In the genomic region with DNA sequence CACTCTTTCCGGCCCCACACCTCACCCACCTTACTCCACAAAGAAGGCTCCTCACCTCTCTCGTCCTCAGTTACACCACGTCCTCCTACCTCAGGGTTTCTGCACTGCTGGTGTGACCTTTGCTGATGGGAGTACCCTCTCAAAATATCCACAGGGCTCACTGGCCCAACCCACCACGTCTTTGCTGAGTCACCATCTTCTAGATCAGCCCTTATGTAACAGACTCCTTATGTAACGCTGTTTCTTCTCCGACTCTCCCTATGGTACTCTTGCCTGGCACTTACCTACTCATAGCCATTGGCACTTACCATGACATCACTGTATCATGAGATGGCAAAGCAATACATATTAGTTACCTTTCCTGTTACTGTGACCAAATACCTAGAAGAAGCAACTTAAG, we compare ENCODE assay signal across 19 mouse cellular contexts. TPM values are rescaled to one million over a fixed set of nuclear protein-coding genes. Genes with fewer than 3 reads are reported as not detected.
DNase-seq lines count a peak whose midpoint lies in the region; ATAC-seq and TF ChIP-seq lines count a peak whose summit lies in the region.
"Had no signal": no experiment of that assay in that cellular context is flagged by ENCODE, and none has a peak within 500 bp of the region (broad histone marks: within the 10 kb centered on the region; RNA-seq: fewer than 3 reads in every experiment).

No protein-coding gene starts in this region.

- no peak overlapping the region for H3K4me3 ChIP-seq in hindbrain, embryonic 16.5 days (ENCODE audit: low read length)
- H3K4me3 ChIP-seq in hindbrain, embryonic 13.5 days = no peak overlapping the region
- H3K4me3 ChIP-seq in left cerebral cortex, adult 2 months = no peak overlapping the region
- no peak overlapping the region for H3K4me3 ChIP-seq in neural tube, embryonic 14.5 days (ENCODE audit: low read depth, low read length)
- H3K4me3 ChIP-seq in stomach, postnatal 0 days (ENCODE audit: low read depth, low read length) = no peak overlapping the region
- H3K4me3 ChIP-seq: embryonic facial prominence, embryonic 13.5 days; forebrain, embryonic 12.5 days; gastrocnemius, adult 2 months; heart, embryonic 12.5 days; hindbrain, embryonic 10.5 days had no signal

- no peak for DNase-seq in left cerebral cortex, adult 2 months (ENCODE audit: extremely low spot score in 1 of 2, low spot score in 2 of 2)
- DNase-seq in left cerebral cortex, postnatal 4 days = no peak
- DNase-seq in neural tube, embryonic 10.5 days (ENCODE audit: extremely low spot score, low spot score) = no peak
- no peak for DNase-seq in stomach, postnatal 0 days (ENCODE audit: low spot score)
- DNase-seq: adrenal gland, postnatal 10 days; cerebellum, adult 11-12 months; cerebellum, adult 9-10 months; cerebellum, postnatal 25 days; gastrocnemius, adult 2 months; gastrocnemius, postnatal 25 days had no signal

- 0 out of 2 replicates have a peak, but pooled peaks have one; percentile 20 for ATAC-seq in hindbrain, embryonic 16.5 days
- no peak for ATAC-seq in hindbrain, embryonic 13.5 days (ENCODE audit: low FRiP score)
- ATAC-seq in neural tube, embryonic 14.5 days (ENCODE audit: low read depth) = peak; percentile 28; the same call in 1 of the 2 replicates
- no peak for ATAC-seq in stomach, postnatal 0 days (ENCODE audit: low FRiP score, low TSS enrichment)
- ATAC-seq: forebrain, embryonic 16.5 days had no signal

- no peak for TF ChIP-seq CTCF in left cerebral cortex, adult 2 months (IDR thresholded peaks at IDR 0.05)
- no peak for TF ChIP-seq CTCF in stomach, postnatal 0 days (IDR thresholded peaks at IDR 0.05; ENCODE audit: low read depth)

- peaks cover 3% of the 10 kb centered on the region; the same call in 1 of the 2 replicates for H3K36me3 ChIP-seq in hindbrain, embryonic 16.5 days (ENCODE audit: control insufficient read depth, insufficient read depth, low read length)
- no peaks in the 10 kb centered on the region for H3K36me3 ChIP-seq in hindbrain, embryonic 13.5 days
- H3K36me3 ChIP-seq in neural tube, embryonic 14.5 days (ENCODE audit: control insufficient read depth, insufficient read depth, low read length) = no peaks in the 10 kb centered on the region
- no peaks in the 10 kb centered on the region for H3K36me3 ChIP-seq in stomach, postnatal 0 days (ENCODE audit: control insufficient read depth, insufficient read depth, low read length)
- H3K36me3 ChIP-seq: forebrain, embryonic 12.5 days; heart, embryonic 12.5 days; hindbrain, embryonic 10.5 days had no signal

- intact Hi-C loops in left cerebral cortex, adult 2 months (cut with DNase I) = no loop called here
- intact Hi-C loops in left cerebral cortex, postnatal 4 days (cut with DNase I) = no loop called here

- H3K27me3 ChIP-seq in hindbrain, embryonic 16.5 days (replicated peaks; ENCODE audit: control insufficient read depth, insufficient read depth, low read length) = no peaks in the 10 kb centered on the region
- no peaks in the 10 kb centered on the region for H3K27me3 ChIP-seq in hindbrain, embryonic 13.5 days
- H3K27me3 ChIP-seq in neural tube, embryonic 14.5 days (ENCODE audit: control insufficient read depth, insufficient read depth, low read length) = no peaks in the 10 kb centered on the region
- no peaks in the 10 kb centered on the region for H3K27me3 ChIP-seq in stomach, postnatal 0 days (ENCODE audit: control insufficient read depth, insufficient read depth, low read length)
- H3K27me3 ChIP-seq: embryonic facial prominence, embryonic 13.5 days; forebrain, embryonic 12.5 days had no signal

- H3K4me1 ChIP-seq in hindbrain, embryonic 16.5 days (ENCODE audit: control insufficient read depth, insufficient read depth, low read depth, low read length) = no peaks in the 10 kb centered on the region
- no peaks in the 10 kb centered on the region for H3K4me1 ChIP-seq in hindbrain, embryonic 13.5 days (replicated peaks)
- no peaks in the 10 kb centered on the region for H3K4me1 ChIP-seq in neural tube, embryonic 14.5 days (ENCODE audit: control insufficient read depth, insufficient read depth, low read length)
- no peaks in the 10 kb centered on the region for H3K4me1 ChIP-seq in stomach, postnatal 0 days (replicated peaks; ENCODE audit: control insufficient read depth, insufficient read depth)
- H3K4me1 ChIP-seq: embryonic facial prominence, embryonic 13.5 days; forebrain, embryonic 12.5 days; heart, embryonic 12.5 days; hindbrain, embryonic 10.5 days had no signal

- no peak overlapping the region for H3K9ac ChIP-seq in hindbrain, embryonic 16.5 days (ENCODE audit: low read depth, low read length)
- no peak overlapping the region for H3K9ac ChIP-seq in hindbrain, embryonic 13.5 days
- no peak overlapping the region for H3K9ac ChIP-seq in neural tube, embryonic 14.5 days (replicated peaks; ENCODE audit: low read depth, low read length)
- H3K9ac ChIP-seq in stomach, postnatal 0 days (ENCODE audit: low read length) = no peak overlapping the region
- H3K9ac ChIP-seq: embryonic facial prominence, embryonic 13.5 days; forebrain, embryonic 12.5 days; heart, embryonic 12.5 days had no signal

- H3K27ac ChIP-seq in hindbrain, embryonic 16.5 days (ENCODE audit: low read depth, low read length) = no peak overlapping the region
- no peak overlapping the region for H3K27ac ChIP-seq in hindbrain, embryonic 13.5 days
- H3K27ac ChIP-seq in left cerebral cortex, adult 2 months = peak overlapping the region; percentile 77
- H3K27ac ChIP-seq in neural tube, embryonic 14.5 days (ENCODE audit: low read depth, low read length) = no peak overlapping the region
- H3K27ac ChIP-seq in stomach, postnatal 0 days (replicated peaks) = no peak overlapping the region
- H3K27ac ChIP-seq: embryonic facial prominence, embryonic 13.5 days; forebrain, embryonic 12.5 days; gastrocnemius, adult 2 months; hindbrain, embryonic 10.5 days had no signal

- H3K4me2 ChIP-seq in hindbrain, embryonic 16.5 days (ENCODE audit: low read length) = no peak overlapping the region
- H3K4me2 ChIP-seq in hindbrain, embryonic 13.5 days = no peak overlapping the region
- H3K4me2 ChIP-seq in neural tube, embryonic 14.5 days (ENCODE audit: low read depth, low read length) = no peak overlapping the region
- H3K4me2 ChIP-seq in stomach, postnatal 0 days (replicated peaks; ENCODE audit: low read depth) = no peak overlapping the region
- H3K4me2 ChIP-seq: embryonic facial prominence, embryonic 13.5 days; forebrain, embryonic 12.5 days; heart, embryonic 12.5 days had no signal

- TF ChIP-seq EP300 in stomach, postnatal 0 days (optimal IDR thresholded peaks at IDR 0.05) = no peak

- WGBS in hindbrain, embryonic 16.5 days = 77% methylated on average over 6 of the region's 6 CpGs
- WGBS in hindbrain, embryonic 13.5 days = 85% methylated on average over 6 of the region's 6 CpGs
- WGBS in neural tube, embryonic 14.5 days = 90% methylated on average over 6 of the region's 6 CpGs
- WGBS in stomach, postnatal 0 days = 76% methylated on average over 6 of the region's 6 CpGs

- H3K9me3 ChIP-seq in hindbrain, embryonic 16.5 days (ENCODE audit: control insufficient read depth, low read length) = no peaks in the 10 kb centered on the region
- no peaks in the 10 kb centered on the region for H3K9me3 ChIP-seq in hindbrain, embryonic 13.5 days
- H3K9me3 ChIP-seq in neural tube, embryonic 14.5 days (ENCODE audit: control insufficient read depth, low read length) = no peaks in the 10 kb centered on the region
- H3K9me3 ChIP-seq in stomach, postnatal 0 days (ENCODE audit: control insufficient read depth, low read length) = no peaks in the 10 kb centered on the region
- H3K9me3 ChIP-seq: embryonic facial prominence, embryonic 13.5 days; forebrain, embryonic 12.5 days; heart, embryonic 12.5 days; hindbrain, embryonic 10.5 days had no signal

RNA-seq across cellular contexts. Expression of a gene that starts 27.9 kb away (rescaled TPM):
- 25.5 and 29.9 TPM in 2 replicates for polyA plus RNA-seq in hindbrain, embryonic 16.5 days (2015; fragmentation: Nextera tagmentation; extraction: Ambion mirVana)
- polyA plus RNA-seq in hindbrain, embryonic 13.5 days (2015; fragmentation: Nextera tagmentation; extraction: Ambion mirVana) = 9.7 and 10.2 TPM in 2 replicates
- total RNA-seq in left cerebral cortex, adult 2 months (2021) = 10 to 100 TPM; 56.3 to 65.4 TPM
- 10 to 100 TPM; 59.1 to 60.9 TPM for total RNA-seq in left cerebral cortex, postnatal 4 days (2021)
- polyA plus RNA-seq in neural tube, embryonic 14.5 days (2014; fragmentation: Nextera tagmentation; extraction: Ambion mirVana) = 18.4 and 28.6 TPM in 2 replicates
- polyA plus RNA-seq in stomach, postnatal 0 days (2015; fragmentation: Nextera tagmentation; extraction: Ambion mirVana) = 1.5 and 2.1 TPM in 2 replicates
- total RNA-seq: MEL had no signal

Comparison
In these comparisons a context has a peak if more than half of its experiments do, and no peak if none do; other contexts are left out.
1. ATAC-seq: peak in hindbrain, embryonic 16.5 days (single experiment) and neural tube, embryonic 14.5 days (single experiment); none in hindbrain, embryonic 13.5 days (single experiment) and stomach, postnatal 0 days (single experiment).